Comparison of ENCODE assay signal across 8 mouse cellular contexts in genomic region chr15:82898141-82898739, GRCm38 (mm10).
A peak's percentile ranks its signal among the peaks of the same experiment; 100 is the strongest.
DNase-seq lines count a peak whose midpoint lies in the region; ATAC-seq and TF ChIP-seq lines count a peak whose summit lies in the region.

No protein-coding gene starts in this region.

- TF ChIP-seq CTCF in heart, postnatal 0 days (IDR thresholded peaks at IDR 0.05; ENCODE audit: low read depth): no peak
- TF ChIP-seq CTCF in MEL (IDR thresholded peaks at IDR 0.05 in 2 of 3, conservative IDR thresholded peaks at IDR 0.05 in 1 of 3; ENCODE audit: control insufficient read depth in 1 of 3, insufficient read depth in 1 of 3, low read depth in 2 of 3, low read length in 3 of 3, poor library complexity in 1 of 3, severe bottlenecking in 1 of 3): no peak

- H3K9ac ChIP-seq in heart, postnatal 0 days (replicated peaks; ENCODE audit: low read depth, low read length): peak overlapping the region; percentile 91
- H3K9ac ChIP-seq in MEL (ENCODE audit: control insufficient read depth, low read depth, low read length, poor library complexity, severe bottlenecking): peak overlapping the region; percentile 97
- H3K9ac ChIP-seq in midbrain, embryonic 11.5 days (ENCODE audit: low read length): peak overlapping the region; percentile 94

- H3K4me1 ChIP-seq in heart, postnatal 0 days (ENCODE audit: control insufficient read depth, insufficient read depth): peaks cover 41% of the 10 kb centered on the region
- peaks cover 20 to 21% of the 10 kb centered on the region in 2 experiments for H3K4me1 ChIP-seq in MEL (ENCODE audit: control insufficient read depth in 1 of 2, insufficient read depth in 2 of 2, low read length in 2 of 2)
- peaks cover 54% of the 10 kb centered on the region for H3K4me1 ChIP-seq in hindbrain, embryonic 10.5 days (replicated peaks)
- peaks cover 46% of the 10 kb centered on the region for H3K4me1 ChIP-seq in midbrain, embryonic 11.5 days (ENCODE audit: control insufficient read depth, insufficient read depth, low read length)

- no peaks in the 10 kb centered on the region for H3K9me3 ChIP-seq in heart, postnatal 0 days (replicated peaks; ENCODE audit: control insufficient read depth, low read length)
- H3K9me3 ChIP-seq in MEL (replicated peaks; ENCODE audit: insufficient read depth, low read length): no peaks in the 10 kb centered on the region
- no peaks in the 10 kb centered on the region for H3K9me3 ChIP-seq in hindbrain, embryonic 10.5 days
- no peaks in the 10 kb centered on the region for H3K9me3 ChIP-seq in midbrain, embryonic 11.5 days (ENCODE audit: control insufficient read depth, low read length)

- H3K79me2 ChIP-seq in MEL (ENCODE audit: control insufficient read depth, insufficient read depth, low read length, poor library complexity): peaks cover 57% of the 10 kb centered on the region

- no peak for TF ChIP-seq POLR2A in MEL (IDR thresholded peaks at IDR 0.05; ENCODE audit: control insufficient read depth in 1 of 2, insufficient read depth in 1 of 2, low read depth in 1 of 2, low read length in 2 of 2, poor library complexity in 1 of 2)

- H3K27ac ChIP-seq in heart, postnatal 0 days (ENCODE audit: low read depth): no peak overlapping the region
- H3K27ac ChIP-seq in MEL (ENCODE audit: control insufficient read depth, low read depth, low read length): no peak overlapping the region; the same call in 1 of the 2 replicates
- peak overlapping the region; percentile 97 for H3K27ac ChIP-seq in hindbrain, embryonic 10.5 days
- H3K27ac ChIP-seq in midbrain, embryonic 11.5 days (ENCODE audit: low read depth, low read length): no peak overlapping the region

- DNase-seq in heart, postnatal 0 days (ENCODE audit: low spot score): no peak
- no peak for DNase-seq in heart, postnatal 14 days
- DNase-seq in MEL (ENCODE audit: low read depth, low spot score): peak; percentile 47
- DNase-seq in hindbrain, embryonic 10.5 days (ENCODE audit: low spot score): no peak
- DNase-seq in midbrain, embryonic 11.5 days (ENCODE audit: low spot score, missing footprints): peak; percentile 92
- no peak for DNase-seq in urinary bladder, postnatal 4 days (ENCODE audit: low spot score in 2 of 2)
- no peak for DNase-seq in layer of hippocampus, postnatal 10 days (ENCODE audit: low spot score in 2 of 2)
- DNase-seq in T-cell, adult 2 months (ENCODE audit: low spot score): no peak

- peak overlapping the region; percentile 92 for H3K4me2 ChIP-seq in heart, postnatal 0 days (ENCODE audit: low read depth, low read length)
- peak overlapping the region; percentile 91 for H3K4me2 ChIP-seq in midbrain, embryonic 11.5 days

- WGBS in heart, postnatal 0 days: 23% methylated on average over 11 of the region's 11 CpGs
- 18% methylated on average over 11 of the region's 11 CpGs for WGBS in hindbrain, embryonic 10.5 days
- 18% methylated on average over 11 of the region's 11 CpGs for WGBS in midbrain, embryonic 11.5 days

- no peak for TF ChIP-seq EP300 in heart, postnatal 0 days (IDR thresholded peaks at IDR 0.05; ENCODE audit: low read depth)
- TF ChIP-seq EP300 in MEL (IDR thresholded peaks at IDR 0.05; ENCODE audit: low read depth in 1 of 2, low read length in 2 of 2): no peak

- peak overlapping the region; percentile 86 for H3K4me3 ChIP-seq in heart, postnatal 0 days (ENCODE audit: low read depth, low read length)
- peak overlapping the region; percentile 73 to 82 for H3K4me3 ChIP-seq in MEL (ENCODE audit: control insufficient read depth in 1 of 2, insufficient read depth in 1 of 2, low read depth in 2 of 2, low read length in 2 of 2)
- H3K4me3 ChIP-seq in hindbrain, embryonic 10.5 days: peak overlapping the region; percentile 80
- peak overlapping the region; percentile 99 for H3K4me3 ChIP-seq in midbrain, embryonic 11.5 days (ENCODE audit: low read depth, low read length)

- TF ChIP-seq RAD21 in MEL (IDR thresholded peaks at IDR 0.05; ENCODE audit: low read depth, low read length): no peak

- intact Hi-C loops in heart, postnatal 14 days (cut with DNase I): loop anchor here (5.0 kb wide), 1 partner anchor 81 kb away; no protein-coding TSS in a partner anchor

- H3K36me3 ChIP-seq in heart, postnatal 0 days (replicated peaks; ENCODE audit: control insufficient read depth, insufficient read depth, low read length): no peaks in the 10 kb centered on the region
- peaks cover 0 to 35% of the 10 kb centered on the region in 2 experiments; a peak in 3 of 4 replicates for H3K36me3 ChIP-seq in MEL (ENCODE audit: control insufficient read depth in 1 of 2, insufficient read depth in 2 of 2, low read length in 2 of 2)
- no peaks in the 10 kb centered on the region for H3K36me3 ChIP-seq in hindbrain, embryonic 10.5 days
- H3K36me3 ChIP-seq in midbrain, embryonic 11.5 days (ENCODE audit: control insufficient read depth, insufficient read depth, low read length): no peaks in the 10 kb centered on the region

- ATAC-seq in heart, postnatal 0 days (ENCODE audit: insufficient read depth, low read depth): no peak
- no peak for ATAC-seq in midbrain, embryonic 11.5 days (ENCODE audit: low FRiP score)

- no peaks in the 10 kb centered on the region for H3K27me3 ChIP-seq in heart, postnatal 0 days (ENCODE audit: control insufficient read depth, insufficient read depth, low read length)
- H3K27me3 ChIP-seq in MEL (ENCODE audit: control insufficient read depth in 1 of 2, insufficient read depth in 2 of 2, low read length in 2 of 2): no peaks in the 10 kb centered on the region
- H3K27me3 ChIP-seq in hindbrain, embryonic 10.5 days (ENCODE audit: insufficient read depth, poor library complexity, severe bottlenecking): peaks cover 29% of the 10 kb centered on the region
- 0 out of 2 replicates have a peak, but pooled peaks cover 3% of the 10 kb centered on the region for H3K27me3 ChIP-seq in midbrain, embryonic 11.5 days (ENCODE audit: control insufficient read depth, insufficient read depth, low read length)

TF ChIP-seq in MEL, 35 proteins besides CTCF, POLR2A, EP300 and RAD21:
- TF ChIP-seq SMC3 (IDR thresholded peaks at IDR 0.05; ENCODE audit: low read depth, low read length) (no peak), GATA1 (IDR thresholded peaks at IDR 0.05; ENCODE audit: low read depth, low read length) (0 out of 2 replicates have a peak, but pooled peaks have one; percentile 32), SIN3A (IDR thresholded peaks at IDR 0.05; ENCODE audit: low read length) (peak; percentile 43; the same call in 1 of the 2 replicates)

Comparison
In these comparisons a context has a peak if more than half of its experiments do, and no peak if none do; other contexts are left out.
1. DNase-seq: peak in MEL (single experiment) and midbrain, embryonic 11.5 days (single experiment); none in heart, postnatal 0 days (single experiment), heart, postnatal 14 days (0 of 2), hindbrain, embryonic 10.5 days (single experiment), urinary bladder, postnatal 4 days (0 of 2), layer of hippocampus, postnatal 10 days (0 of 2) and T-cell, adult 2 months (single experiment).
2. Peak in every context shown above with its lines, with median percentiles within 50 percentile points of each other: H3K4me3 ChIP-seq and H3K9ac ChIP-seq.